Mouse (Mus musculus) myocyte (in vitro differentiated cells): ENCODE data around the gene Gm28308.

Experiments
- CEBPB ChIP-seq: IDR thresholded peaks from 2 replicates; pipeline ENCODE4 v1.6.1; 2011; ENCODE audit warnings: mild to moderate bottlenecking, moderate library complexity; ENCODE audit not compliant: poor library complexity, insufficient read depth, severe bottlenecking
- E2F4 ChIP-seq: IDR thresholded peaks from one replicate; pipeline ENCODE4 v1.6.1; 2011; ENCODE audit warnings: mild to moderate bottlenecking, control low read depth, moderate library complexity; ENCODE audit not compliant: insufficient read depth
- MAX ChIP-seq: IDR thresholded peaks from one replicate; pipeline ENCODE4 v1.6.1; 2011; ENCODE audit warnings: low read depth, mild to moderate bottlenecking, control low read depth
- MYOD1 ChIP-seq, 3 experiments: IDR thresholded peaks; one replicate each; pipeline ENCODE4 v1.6.1; 2011; ENCODE audit warnings: control low read depth in 2 of 3, low read depth in 2 of 3, mild to moderate bottlenecking in 2 of 3, moderate library complexity in 1 of 3; ENCODE audit not compliant: insufficient read length in 2 of 3, control insufficient read depth in 1 of 3
- MYOG ChIP-seq, 3 experiments: IDR thresholded peaks; one replicate each; pipeline ENCODE4 v1.6.1; 2011; ENCODE audit warnings: control low read depth in 2 of 3, low read depth in 2 of 3, mild to moderate bottlenecking in 2 of 3; ENCODE audit not compliant: insufficient read length in 2 of 3, control insufficient read depth in 1 of 3, insufficient read depth in 1 of 3
- POLR2A ChIP-seq: IDR thresholded peaks from one replicate; pipeline ENCODE4 v1.6.1; 2011; ENCODE audit warnings: low read depth, mild to moderate bottlenecking, control low read depth, moderate library complexity; ENCODE audit not compliant: insufficient read length
- POLR2AphosphoS2 ChIP-seq: IDR thresholded peaks from one replicate; pipeline ENCODE4 v1.6.1; 2011; ENCODE audit warnings: low read depth, control low read depth; ENCODE audit not compliant: insufficient read length
- REST ChIP-seq: IDR thresholded peaks from one replicate; pipeline ENCODE4 v1.6.1; 2011; ENCODE audit warnings: mild to moderate bottlenecking, control low read depth, moderate library complexity; ENCODE audit not compliant: insufficient read depth, insufficient read length
- SRF ChIP-seq: IDR thresholded peaks from one replicate; pipeline ENCODE4 v1.6.1; 2011; ENCODE audit warnings: low read depth; ENCODE audit not compliant: control insufficient read depth, insufficient read length
- TCF12 ChIP-seq: IDR thresholded peaks from one replicate; pipeline ENCODE4 v1.6.1; 2011; ENCODE audit warnings: mild to moderate bottlenecking, control low read depth; ENCODE audit not compliant: poor library complexity, insufficient read depth, severe bottlenecking
- TCF3 ChIP-seq: IDR thresholded peaks from one replicate; pipeline ENCODE4 v1.6.1; 2011; ENCODE audit warnings: low read depth, control low read depth; ENCODE audit not compliant: insufficient read length
- USF1 ChIP-seq: IDR thresholded peaks from one replicate; pipeline ENCODE4 v1.6.1; 2011; ENCODE audit warnings: low read depth, mild to moderate bottlenecking, control low read depth, moderate library complexity

DNA sequence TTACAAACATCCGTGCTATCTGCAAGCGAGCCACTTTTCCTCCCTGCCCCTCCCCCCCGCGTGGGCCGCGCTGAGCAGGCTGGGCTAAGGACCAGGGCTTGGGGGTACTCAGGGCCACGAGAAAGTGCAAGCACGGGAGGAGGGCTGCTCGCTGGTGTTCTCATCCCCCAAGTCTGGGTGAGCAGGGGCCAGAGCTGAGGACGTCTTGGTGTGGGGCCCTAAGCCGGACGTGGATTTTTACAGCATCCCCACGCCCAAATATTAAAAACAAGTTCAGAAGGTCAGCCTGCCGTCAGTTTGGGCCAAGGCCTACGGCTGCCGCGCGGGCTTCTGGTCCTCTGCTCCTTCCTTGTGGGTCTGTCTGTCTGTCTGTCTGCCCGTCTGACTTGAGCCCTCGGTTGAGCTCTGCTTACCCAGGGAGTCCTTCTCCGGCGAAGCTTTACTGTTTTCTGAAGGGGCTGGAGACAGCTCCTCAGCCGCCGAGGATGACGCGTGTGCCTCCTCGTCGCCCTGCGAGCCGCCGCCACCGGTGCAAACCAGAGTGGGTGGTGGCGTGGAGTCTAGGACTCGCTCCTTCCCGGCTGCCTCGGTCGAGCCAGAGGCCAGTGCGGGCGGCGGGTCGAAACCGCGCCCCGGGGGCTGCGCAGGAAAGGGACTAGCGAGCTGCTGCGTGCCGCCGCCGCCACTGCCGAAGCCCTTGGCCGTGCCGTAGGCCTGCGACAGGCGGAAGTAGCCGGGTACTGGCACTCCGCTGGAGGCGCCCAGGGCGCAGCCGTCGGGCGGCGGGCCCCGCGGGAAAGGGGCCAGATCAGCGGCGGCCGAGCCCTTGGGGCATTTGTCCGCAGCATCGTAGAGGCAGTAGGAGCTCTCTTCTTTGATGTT, 20.6 kb upstream of the Gm28308 start:
- no peak for TF ChIP-seq USF1
- TF ChIP-seq POLR2A = peak; percentile 45
- TF ChIP-seq TCF3 = no peak
- TF ChIP-seq CEBPB = no peak
- no peak for TF ChIP-seq MYOG (IDR thresholded peaks at IDR 0.05; ENCODE audit: control insufficient read depth in 1 of 3, insufficient read depth in 1 of 3, insufficient read length in 2 of 3, low read depth in 2 of 3)
- TF ChIP-seq MAX = no peak
- no peak for TF ChIP-seq E2F4
- TF ChIP-seq SRF = no peak
- peak in 1 of 3 experiments; percentile 18 for TF ChIP-seq MYOD1 (IDR thresholded peaks at IDR 0.05; ENCODE audit: control insufficient read depth in 1 of 3, insufficient read length in 2 of 3, low read depth in 2 of 3)
- TF ChIP-seq TCF12 = no peak
- TF ChIP-seq POLR2AphosphoS2 = peak; percentile 57
- no peak for TF ChIP-seq REST
